Mouse (Mus musculus) thymus, adult 2 months (tissue): ENCODE data around the gene Mansc1. TPM values are rescaled to one million over a fixed set of nuclear protein-coding genes. Genes with fewer than 3 reads are reported as not detected.

Source experiments
- DNase-seq: peaks from one replicate; pipeline ENCODE4 v3.0.0; 2021
- H3K27ac ChIP-seq: fragments of 200-500 bp; 2 replicates; pipeline ENCODE4 v1.5.1; 2012; ENCODE audit warnings: low read length, control low read depth; ENCODE audit not compliant: control insufficient read depth, insufficient read depth
- H3K27me3 ChIP-seq: fragments of 200-500 bp; 2 replicates; pipeline ENCODE4 v1.6.1; 2012; ENCODE audit warnings: mild to moderate bottlenecking, low read length, moderate library complexity, mixed read lengths; ENCODE audit not compliant: control insufficient read depth, insufficient read depth
- H3K36me3 ChIP-seq: fragments of 200-500 bp; 2 replicates; pipeline ENCODE4 v1.6.1; 2012; ENCODE audit warnings: mild to moderate bottlenecking, low read length, moderate library complexity; ENCODE audit not compliant: control insufficient read depth, insufficient read depth
- H3K4me1 ChIP-seq: fragments of 200-500 bp; replicated peaks from 2 replicates; pipeline ENCODE4 v1.6.1; 2012; ENCODE audit warnings: low read length; ENCODE audit not compliant: control insufficient read depth, insufficient read depth
- H3K4me3 ChIP-seq: fragments of 200-500 bp; 2 replicates; pipeline ENCODE4 v1.5.1; 2012; ENCODE audit warnings: mild to moderate bottlenecking, low read length, control low read depth, moderate library complexity; ENCODE audit not compliant: control insufficient read depth, insufficient read depth
- CTCF ChIP-seq: fragments of 200-500 bp; IDR thresholded peaks from 2 replicates; pipeline ENCODE4 v1.5.1; 2012; ENCODE audit warnings: mild to moderate bottlenecking, control low read depth, low read length, moderate library complexity, borderline replicate concordance; ENCODE audit not compliant: control insufficient read depth, poor library complexity, insufficient read depth; ENCODE audit errors: extremely low read depth
- POLR2A ChIP-seq: fragments of 200-500 bp; IDR thresholded peaks from 2 replicates; pipeline ENCODE4 v1.6.1; 2012; ENCODE audit warnings: mild to moderate bottlenecking, low read length, control low read depth, moderate library complexity; ENCODE audit not compliant: control insufficient read depth, poor library complexity, insufficient read depth; ENCODE audit errors: extremely low read depth
- WGBS: fragments of 180-500 bp; shearing (Covaris S2); methylation state at CpG from one replicate; pipeline ENCODE4 v1.1.7; 2018; 5-methylcytosine and 5-hydroxymethylcytosine counted together
- polyA plus RNA-seq: library from polyadenylated mRNA; depleted of rRNA; stranded (reverse); fragments of >200 nt; gene quantifications from 2 replicates; pipeline ENCODE4 v1.2.3, GENCODE M21; 2012

Gene Mansc1
- polyA plus RNA-seq, 1 experiment, result 3.4 TPM

GRCm38 (mm10) chr6:134605196-134605595 lies 27.1 kb downstream of the Mansc1 start:
- no peaks in the 10 kb centered on the region for H3K36me3 ChIP-seq
- no peak for DNase-seq
- H3K4me1 ChIP-seq, result no peaks in the 10 kb centered on the region
- H3K27me3 ChIP-seq, result no peaks in the 10 kb centered on the region
- H3K27ac ChIP-seq, result no peak overlapping the region; the same call in 1 of the 2 replicates
- H3K4me3 ChIP-seq, result no peak overlapping the region
- 97% methylated on average over 3 of the region's 3 CpGs for WGBS
- TF ChIP-seq CTCF (no peak), POLR2A (no peak)

DNA sequence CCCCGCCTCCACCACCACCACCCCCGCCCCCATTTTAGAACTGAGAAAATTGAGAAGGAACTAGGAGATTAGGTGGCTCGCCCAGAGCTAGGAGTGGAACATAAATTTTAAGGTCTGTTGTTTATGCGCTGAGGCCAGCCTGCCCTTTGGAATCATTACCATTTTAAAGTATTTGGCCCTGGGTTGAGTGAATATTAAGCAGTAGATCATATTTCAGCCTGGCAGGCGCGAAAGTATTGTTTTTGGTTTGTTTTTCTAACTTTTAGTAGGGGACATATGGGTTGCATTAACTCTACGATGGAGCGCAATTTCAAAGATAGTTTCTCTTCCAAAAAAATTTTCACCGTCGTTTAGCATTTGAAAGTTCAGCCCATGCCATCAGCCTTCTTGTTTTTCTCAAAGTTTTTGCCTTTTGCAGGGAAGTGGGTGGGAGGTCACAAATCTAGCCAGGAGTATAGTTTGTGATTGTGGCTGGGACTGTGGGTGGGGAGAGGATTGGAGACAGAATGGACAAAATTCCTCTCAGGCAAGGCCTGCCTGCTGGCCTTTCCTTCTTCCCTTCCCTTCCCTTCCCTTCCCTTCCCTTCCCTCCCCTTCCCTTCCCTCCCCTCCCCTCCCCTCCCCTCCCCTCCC lies 29.8 kb downstream of the Mansc1 start:
- Histone ChIP-seq H3K27ac (no peak overlapping the region), H3K4me1 (no peaks in the 10 kb centered on the region), H3K27me3 (no peaks in the 10 kb centered on the region), H3K4me3 (no peak overlapping the region), H3K36me3 (no peaks in the 10 kb centered on the region)
- DNase-seq, result no peak
- TF ChIP-seq CTCF (no peak), POLR2A (no peak)
- 80% methylated on average over 10 of the region's 10 CpGs for WGBS

DNA sequence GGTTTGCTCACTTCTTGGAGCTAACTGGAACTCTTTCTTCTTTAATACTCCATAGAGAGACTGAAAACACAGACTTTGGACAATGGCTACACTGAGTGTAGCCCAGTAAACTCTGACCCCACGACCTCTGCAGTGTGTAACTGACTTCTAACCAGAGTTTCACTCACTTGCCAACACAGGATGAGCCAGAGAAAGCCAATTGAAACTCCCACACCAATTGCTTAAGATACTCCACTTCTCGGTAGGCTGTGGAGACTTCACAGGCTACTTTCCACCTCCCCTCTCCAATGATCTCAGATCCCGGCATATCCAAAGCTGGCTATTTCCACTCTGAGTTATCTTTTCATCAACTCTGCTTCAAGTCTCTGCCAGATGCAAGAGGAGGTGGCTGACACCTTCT lies 30.5 kb downstream of the Mansc1 start:
- no peaks in the 10 kb centered on the region for H3K4me1 ChIP-seq
- TF ChIP-seq POLR2A (no peak), CTCF (no peak)
- DNase-seq, result no peak
- H3K36me3 ChIP-seq, result no peaks in the 10 kb centered on the region
- no peak overlapping the region for H3K4me3 ChIP-seq
- no peaks in the 10 kb centered on the region for H3K27me3 ChIP-seq
- 77% methylated on average over 3 of the region's 3 CpGs for WGBS
- no peak overlapping the region for H3K27ac ChIP-seq

DNA sequence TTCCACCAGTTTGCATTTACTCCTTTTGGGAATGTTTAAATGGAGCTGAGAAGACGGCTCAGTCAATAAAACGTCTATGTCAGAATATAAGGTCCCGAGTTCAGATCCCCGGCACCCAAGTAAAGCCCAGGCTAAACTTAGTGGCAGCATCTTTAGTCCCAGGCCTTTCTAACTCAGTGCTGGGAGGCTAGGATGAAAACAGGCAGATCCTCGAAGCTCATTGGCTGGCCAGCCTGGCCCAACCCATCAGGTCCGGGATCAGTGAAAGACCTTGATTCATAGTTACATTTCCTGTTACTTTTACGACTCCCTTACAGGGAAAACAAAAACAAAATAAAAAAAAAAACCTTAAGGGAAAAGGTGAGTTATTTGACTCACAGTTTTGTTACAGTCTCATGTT lies 31.2 kb downstream of the Mansc1 start:
- no peak overlapping the region for H3K27ac ChIP-seq
- TF ChIP-seq POLR2A, result no peak
- no peak for TF ChIP-seq CTCF

DNA sequence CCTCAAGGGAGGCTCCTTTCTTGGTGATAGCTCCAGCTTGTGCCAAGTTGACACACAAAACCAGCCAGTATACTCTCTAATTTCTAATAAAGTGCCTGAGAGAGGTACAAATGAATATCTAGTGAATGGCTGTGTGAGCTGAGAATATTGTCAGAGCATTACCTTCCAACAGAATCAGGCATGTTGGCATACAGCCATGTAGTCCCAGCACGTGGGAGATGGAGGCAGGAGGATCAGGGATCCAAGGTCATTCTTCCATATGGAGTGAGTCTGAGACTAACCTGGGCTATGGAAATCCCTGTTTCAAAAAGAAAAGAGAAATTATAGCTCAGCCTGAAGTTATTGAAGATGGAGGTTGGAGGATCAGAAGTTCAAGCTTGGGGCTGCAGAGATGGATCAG lies 33.0 kb downstream of the Mansc1 start:
- no peak overlapping the region for H3K4me3 ChIP-seq
- WGBS, result 92% methylated on average over 1 of the region's 1 CpGs
- no peak for DNase-seq
- no peak for TF ChIP-seq POLR2A
- no peak for TF ChIP-seq CTCF
- H3K4me1 ChIP-seq, result peaks cover 10% of the 10 kb centered on the region
- H3K27ac ChIP-seq, result no peak overlapping the region
- no peaks in the 10 kb centered on the region for H3K36me3 ChIP-seq
- no peaks in the 10 kb centered on the region for H3K27me3 ChIP-seq

More for the DNA sequence above, 31.2 kb downstream of the Mansc1 start:
- Histone ChIP-seq H3K27me3 (no peaks in the 10 kb centered on the region), H3K36me3 (no peaks in the 10 kb centered on the region), H3K4me1 (no peaks in the 10 kb centered on the region), H3K4me3 (no peak overlapping the region)
- DNase-seq, result no peak
- 86% methylated on average over 7 of the region's 7 CpGs for WGBS

- Histone ChIP-seq H3K36me3 (no peaks in the 10 kb centered on the region), H3K27ac (no peak overlapping the region), H3K4me1 (peaks cover 10% of the 10 kb centered on the region), H3K27me3 (no peaks in the 10 kb centered on the region), H3K4me3 (no peak overlapping the region)
- WGBS, result 92% methylated on average over 6 of the region's 6 CpGs
- DNase-seq, result no peak
- no peak for TF ChIP-seq POLR2A
- TF ChIP-seq CTCF, result no peak
These were observed 34.5 kb downstream of the Mansc1 start for GRCm38 (mm10) chr6:134597651-134598229.
